Mouse (Mus musculus) liver, postnatal 0 days (tissue): Measurements from ENCODE around the gene Cars.
"Not testable (repeated sequence)": the region's sequence is repeated elsewhere in the genome, so short reads cannot be mapped to it uniquely, and the experiment has no call there.

Source experiments
- CTCF ChIP-seq: sonication (generic); IDR thresholded peaks from 2 replicates; pipeline ENCODE4 v1.5.1; 2016; ENCODE audit warnings: antibody characterized with exemption, low read depth
- EP300 ChIP-seq: IDR thresholded peaks from 2 replicates; pipeline ENCODE4 v1.6.1; 2016; ENCODE audit warnings: antibody characterized with exemption, low read depth, mild to moderate bottlenecking

DNA sequence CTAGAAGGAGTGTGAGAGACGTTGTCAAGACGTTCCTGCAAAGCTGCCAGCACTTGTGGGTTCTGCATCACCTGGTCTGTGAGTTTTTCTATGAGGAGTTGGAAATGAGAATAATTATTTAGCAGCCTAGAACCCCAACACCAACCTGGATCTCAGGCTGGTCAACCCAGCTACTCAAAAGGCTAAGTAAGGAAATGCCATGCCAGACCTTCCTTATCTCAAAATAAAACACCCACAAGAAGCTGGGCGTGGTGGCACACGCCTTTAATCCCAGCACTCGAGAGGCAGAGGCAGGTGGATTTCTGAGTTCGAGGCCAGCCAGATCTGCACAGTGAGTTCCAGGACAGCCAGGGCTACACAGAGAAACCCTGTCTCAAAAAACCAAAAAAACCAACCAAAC lies 61.7 kb downstream of the Cars start:
- not testable (repeated sequence) for TF ChIP-seq EP300, CTCF
